Mouse (Mus musculus) urinary bladder, postnatal 36 days (tissue): ENCODE data around the gene Hspa2.

ENCODE experiments used
- DNase-seq, 2 experiments: peaks; one replicate each; pipeline ENCODE4 v3.0.0; 2022; ENCODE audit warnings: low spot score in 2 of 2, mixed read lengths in 1 of 2

Hspa2 gene

DNA sequence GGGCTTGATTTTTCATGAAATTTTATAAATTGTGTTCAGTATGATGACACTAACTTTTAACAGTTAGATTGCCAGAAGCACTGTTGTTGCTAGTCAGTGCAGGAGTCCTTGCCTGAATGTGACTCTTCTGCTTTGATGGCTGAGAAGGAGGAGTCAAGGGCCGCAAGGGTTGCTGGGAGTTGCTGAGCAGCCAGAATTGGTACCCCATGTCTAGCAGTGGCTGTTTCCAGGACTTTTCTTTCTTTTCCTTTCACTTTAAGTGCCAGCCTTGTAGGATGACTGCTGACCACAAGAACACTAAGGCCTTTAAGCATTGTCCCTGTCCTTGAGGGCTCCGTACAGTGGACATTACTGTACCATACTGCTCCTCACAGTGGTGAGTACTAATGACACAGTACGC, 26.2 kb upstream of the Hspa2 start:
- no peak for DNase-seq

DNA sequence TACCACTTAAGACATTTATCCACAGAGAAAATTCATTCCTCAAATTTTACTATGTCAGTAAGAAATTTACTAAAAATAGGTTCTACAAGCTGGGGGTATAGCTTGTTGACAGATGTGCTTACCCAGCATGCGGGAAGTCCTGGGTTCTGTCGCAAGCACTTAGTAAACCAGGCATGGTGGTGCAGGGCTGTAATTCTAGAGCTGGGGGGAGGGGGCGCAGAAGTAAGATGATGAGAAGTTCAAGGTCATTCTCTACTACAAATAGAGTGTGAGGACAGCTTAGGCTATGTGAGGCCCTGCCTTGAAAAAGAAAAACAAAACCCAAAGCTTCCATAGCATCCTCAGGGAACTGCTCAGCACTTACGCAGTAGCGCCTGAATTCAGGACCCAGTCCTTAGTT, 25.4 kb upstream of the Hspa2 start:
- DNase-seq, result no peak

GRCm38 (mm10) chr12:76380151-76380550, 23.8 kb upstream of the Hspa2 start:
- DNase-seq, result no peak

GRCm38 (mm10) chr12:76385342-76385741, 18.6 kb upstream of the Hspa2 start:
- no peak for DNase-seq

- no peak for DNase-seq
Measured at GRCm38 (mm10) chr12:76388794-76389193, 15.2 kb upstream of the Hspa2 start.

- no peak for DNase-seq
Measured at GRCm38 (mm10) chr12:76391595-76392271, 12.2 kb upstream of the Hspa2 start.

GRCm38 (mm10) chr12:76392979-76393378, 11.0 kb upstream of the Hspa2 start:
- DNase-seq, result no peak

- no peak for DNase-seq
Measured at GRCm38 (mm10) chr12:76397281-76397680, 6.7 kb upstream of the Hspa2 start.

DNA sequence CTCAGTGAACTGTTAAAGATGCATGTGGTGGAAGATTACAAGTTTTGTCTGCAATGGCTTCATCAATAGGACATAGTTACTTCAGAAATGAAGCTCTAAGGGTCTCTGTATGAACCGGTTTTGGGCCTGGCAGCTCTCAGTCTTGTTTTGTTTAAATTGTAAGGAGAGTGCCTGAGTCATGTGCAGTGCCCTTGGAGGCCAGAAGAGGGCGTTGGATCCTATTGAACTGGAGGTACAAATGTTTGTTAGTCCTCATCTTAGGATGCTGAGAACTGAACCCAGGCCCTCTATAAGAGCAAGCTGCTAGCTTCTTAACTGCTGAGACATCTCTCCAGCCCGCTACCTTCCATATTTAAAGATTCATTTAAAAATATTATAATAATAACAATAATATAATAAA, 2.3 kb upstream of the Hspa2 start:
- DNase-seq, result no peak

DNA sequence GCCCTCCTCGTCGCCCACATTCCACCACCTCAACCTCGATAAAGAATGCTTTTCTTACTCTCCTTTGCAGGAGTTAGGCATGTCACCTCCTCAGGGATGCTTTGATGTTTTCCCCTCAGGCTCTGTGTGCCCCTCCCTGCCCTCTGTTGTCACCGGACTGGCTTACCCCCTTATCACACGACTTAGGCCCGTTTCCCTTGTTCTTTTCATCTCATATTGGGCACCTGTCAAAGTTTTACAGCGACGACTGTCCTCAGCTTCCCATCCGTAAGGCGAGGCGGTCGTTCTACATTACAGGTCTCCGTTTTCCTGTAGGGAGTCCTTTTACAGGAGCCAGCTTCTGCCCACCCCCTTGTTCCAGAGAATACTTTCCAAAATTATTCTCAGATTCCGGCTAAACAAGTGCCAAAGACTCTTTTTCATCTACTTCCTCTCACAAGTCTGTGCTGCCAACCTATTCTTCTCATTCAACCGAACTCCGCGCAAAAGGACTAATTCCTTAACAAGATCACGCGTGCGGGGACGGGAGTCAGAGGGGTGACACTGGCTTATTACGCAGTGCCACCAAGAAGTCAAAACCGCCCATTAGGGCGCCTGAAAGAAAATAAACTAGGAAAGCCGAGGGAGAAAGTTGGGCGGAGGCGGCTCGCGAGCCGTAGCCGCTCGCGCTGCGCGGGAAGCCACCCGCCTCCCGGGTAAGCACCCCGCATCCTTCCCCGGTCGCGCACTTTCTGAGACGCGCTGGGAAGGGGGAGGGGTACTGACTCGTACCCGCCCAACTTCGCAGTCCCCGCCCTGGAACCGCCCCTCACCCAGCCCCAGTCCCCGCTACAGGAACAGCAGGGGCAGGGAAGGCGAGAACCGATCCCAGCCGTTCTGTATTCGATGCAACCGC, 738 bp upstream of the Hspa2 start:
- DNase-seq, result no peak

- DNase-seq, result peak; percentile 22 to 31
Measured at GRCm38 (mm10) chr12:76404836-76405182, 833 bp downstream of the Hspa2 start.

GRCm38 (mm10) chr12:76405183-76405970, 1.4 kb downstream of the Hspa2 start:
- DNase-seq, result peak; percentile 4 to 15

DNA sequence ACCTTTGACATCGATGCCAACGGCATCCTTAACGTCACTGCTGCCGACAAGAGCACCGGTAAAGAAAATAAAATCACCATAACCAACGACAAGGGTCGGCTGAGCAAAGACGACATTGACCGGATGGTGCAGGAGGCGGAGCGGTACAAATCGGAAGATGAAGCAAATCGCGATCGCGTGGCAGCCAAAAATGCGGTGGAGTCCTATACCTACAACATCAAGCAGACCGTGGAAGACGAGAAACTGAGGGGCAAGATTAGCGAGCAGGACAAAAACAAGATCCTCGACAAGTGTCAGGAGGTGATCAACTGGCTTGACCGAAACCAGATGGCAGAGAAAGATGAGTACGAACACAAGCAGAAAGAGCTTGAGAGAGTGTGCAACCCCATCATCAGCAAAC, 2.0 kb downstream of the Hspa2 start:
- DNase-seq, result no peak

DNA sequence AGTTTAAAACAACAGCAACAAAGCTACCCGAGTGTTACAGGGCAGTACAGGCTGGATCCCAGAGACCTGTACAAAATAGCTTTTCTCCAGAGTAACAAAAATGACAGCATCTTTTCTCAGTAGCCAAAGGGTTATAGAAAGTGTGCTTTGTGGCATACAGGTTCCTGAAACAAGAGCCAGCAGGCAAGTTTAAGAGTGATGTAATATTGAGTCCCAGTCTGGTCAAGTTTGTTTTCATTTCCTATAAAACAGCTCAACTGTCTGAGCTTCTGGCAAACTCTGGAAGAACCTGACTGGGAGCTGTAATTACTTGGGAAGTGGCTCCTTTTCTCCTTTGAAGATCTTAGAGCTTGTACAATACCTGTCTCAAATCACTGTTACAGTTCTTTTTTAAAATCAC, 3.2 kb downstream of the Hspa2 start:
- DNase-seq, result no peak

GRCm38 (mm10) chr12:76409166-76409565, 5.2 kb downstream of the Hspa2 start:
- no peak for DNase-seq

DNA sequence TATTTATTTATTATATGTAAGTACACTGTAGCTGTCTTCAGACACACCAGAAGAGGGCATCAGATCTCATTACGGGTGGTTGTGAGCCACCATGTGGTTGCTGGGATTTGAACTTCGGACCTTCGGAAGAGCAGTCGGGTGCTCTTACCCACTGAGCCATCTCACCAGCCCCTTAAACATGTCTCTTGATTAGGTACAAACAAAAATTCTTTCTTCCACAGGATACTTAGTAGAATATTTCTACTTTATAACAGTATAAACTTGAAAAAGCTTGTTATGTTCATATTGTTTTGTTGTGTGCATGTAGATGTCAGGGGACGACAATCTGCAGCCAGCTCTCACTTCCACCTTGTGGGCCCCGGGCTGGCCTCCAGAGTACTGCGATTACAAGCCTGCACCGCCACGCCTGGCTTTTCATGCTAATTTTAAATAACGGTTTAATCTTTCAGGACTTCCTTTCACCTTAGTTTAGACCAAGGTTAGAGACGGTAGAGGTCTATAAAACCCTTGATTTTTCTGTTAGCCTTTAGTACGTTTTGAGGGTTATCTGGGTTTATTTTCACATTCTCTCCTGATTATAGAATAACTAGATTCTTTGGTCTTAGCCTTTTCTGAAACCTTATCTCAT, 11.5 kb downstream of the Hspa2 start:
- DNase-seq, result no peak

GRCm38 (mm10) chr12:76417433-76417854, 13.5 kb downstream of the Hspa2 start, which contains the start of gene Ppp1r36:
Gene Ppp1r36 (plus strand): TSS chr12:76417538.
- peak; percentile 56 to 70 for DNase-seq

DNA sequence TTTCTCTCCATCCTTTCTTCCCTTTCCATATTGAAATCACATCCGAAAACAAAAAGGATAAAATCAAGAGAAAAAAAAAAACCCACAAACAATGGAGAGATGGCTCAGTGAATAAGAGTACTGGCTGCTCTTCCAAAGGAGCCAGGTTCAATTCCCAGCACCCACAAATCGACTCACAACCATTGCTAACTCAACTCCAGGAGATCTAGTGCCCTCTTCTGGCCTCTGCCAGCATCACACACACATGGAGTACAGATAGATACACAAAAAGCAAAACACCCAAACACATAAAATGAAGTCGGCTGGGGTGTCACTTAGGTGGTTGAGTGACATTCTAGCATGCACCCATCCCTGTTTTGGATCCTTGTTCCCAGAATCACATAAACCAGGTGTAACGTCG, 14.4 kb downstream of the Hspa2 start:
- DNase-seq, result no peak

GRCm38 (mm10) chr12:76425256-76425655, 21.3 kb downstream of the Hspa2 start:
- DNase-seq, result no peak

- no peak for DNase-seq
Measured at GRCm38 (mm10) chr12:76427546-76427945, 23.6 kb downstream of the Hspa2 start.

- no peak for DNase-seq
Measured at GRCm38 (mm10) chr12:76430879-76431406, 27.0 kb downstream of the Hspa2 start.

GRCm38 (mm10) chr12:76431431-76431830, 27.5 kb downstream of the Hspa2 start:
- DNase-seq, result no peak
